Mouse (Mus musculus) heart, adult 2 months (tissue): ENCODE results near the gene Prkar2a. TPM values are rescaled to one million over a fixed set of nuclear protein-coding genes. Genes with fewer than 3 reads are reported as not detected.

ENCODE experiments used
- DNase-seq, 2 experiments: peaks; one replicate each; pipeline ENCODE4 v3.0.0; 2021
- H3K27ac ChIP-seq: fragments of 200-600 bp; 2 replicates; pipeline ENCODE4 v1.8.1; 2022
- H3K27me3 ChIP-seq: fragments of 200-500 bp; 2 replicates; pipeline ENCODE4 v1.6.1; 2012; ENCODE audit warnings: mild to moderate bottlenecking, low read length, inconsistent platforms, mixed read lengths; ENCODE audit not compliant: control insufficient read depth, insufficient read depth
- H3K36me3 ChIP-seq: fragments of 200-500 bp; 2 replicates; pipeline ENCODE4 v1.6.1; 2012; ENCODE audit warnings: low read length, inconsistent platforms; ENCODE audit not compliant: control insufficient read depth, insufficient read depth
- H3K4me1 ChIP-seq: fragments of 200-500 bp; 2 replicates; pipeline ENCODE4 v1.6.1; 2011; ENCODE audit warnings: low read length; ENCODE audit not compliant: control insufficient read depth, insufficient read depth
- H3K4me3 ChIP-seq: fragments of 200-600 bp; 2 replicates; pipeline ENCODE4 v1.8.1; 2022
- H3K79me2 ChIP-seq: fragments of 200-500 bp; replicated peaks from 2 replicates; pipeline ENCODE4 v1.6.1; 2012; ENCODE audit warnings: mild to moderate bottlenecking, inconsistent platforms, low read length, moderate library complexity, mixed read lengths; ENCODE audit not compliant: control insufficient read depth, insufficient read depth
- H3K9ac ChIP-seq: fragments of 200-500 bp; 2 replicates; pipeline ENCODE4 v1.6.1; 2012; ENCODE audit warnings: low read depth, mild to moderate bottlenecking, control low read depth, inconsistent platforms, low read length, mixed read lengths
- CTCF ChIP-seq: fragments of 200-600 bp; IDR thresholded peaks from 2 replicates; pipeline ENCODE4 v1.8.1; 2022; ENCODE audit warnings: antibody characterized with exemption, mild to moderate bottlenecking, moderate library complexity
- EP300 ChIP-seq: fragments of 200-500 bp; IDR thresholded peaks from 2 replicates; pipeline ENCODE4 v1.6.1; 2011; ENCODE audit warnings: low read depth, low read length, control low read depth; ENCODE audit not compliant: insufficient read depth
- POLR2A ChIP-seq: fragments of 200-500 bp; IDR thresholded peaks from 2 replicates; pipeline ENCODE4 v1.6.1; 2011; ENCODE audit warnings: mild to moderate bottlenecking, low read depth, low read length, control low read depth; ENCODE audit not compliant: insufficient read depth
- WGBS: fragments of 180-500 bp; shearing (Covaris S2); methylation state at CpG from one replicate; pipeline ENCODE4 v1.1.7; 2018; 5-methylcytosine and 5-hydroxymethylcytosine counted together
- intact Hi-C: fragments of 180-260 bp; cut with DNase I; formaldehyde crosslinking; loops from one replicate; pipeline ENCODE4 v1.15.1; 2025
- polyA plus RNA-seq: library from polyadenylated mRNA; depleted of rRNA; stranded (reverse); fragments of >200 nt; gene quantifications from 2 replicates; pipeline ENCODE4 v1.2.3, GENCODE M21; 2012
- total RNA-seq, 2 experiments: library from RNA; stranded (reverse); gene quantifications; 2 replicates each; pipeline ENCODE4 v1.2.3; 2021

Prkar2a gene
- total and polyA plus RNA-seq, 3 experiments: 22.9 to 82.8 (median 78.8) TPM

GRCm38 (mm10) chr9:108694533-108694932, 5.4 kb downstream of the Prkar2a start:
- Histone ChIP-seq H3K79me2 (peaks cover 3% of the 10 kb centered on the region), H3K4me1 (peaks cover 5% of the 10 kb centered on the region; the same call in 1 of the 2 replicates), H3K4me3 (no peak overlapping the region), H3K27ac (no peak overlapping the region), H3K9ac (no peak overlapping the region), H3K27me3 (no peaks in the 10 kb centered on the region), H3K36me3 (peaks cover 2% of the 10 kb centered on the region; the same call in 1 of the 2 replicates)
- DNase-seq: no peak
- TF ChIP-seq CTCF (no peak), EP300 (no peak), POLR2A (no peak)
- WGBS: 81% methylated on average over 1 of the region's 1 CpGs
- intact Hi-C loops: loop anchor here (5.0 kb wide), 1 partner anchor 47 kb away; the partner anchor contains the start of gene Arih2

- DNase-seq: no peak
- no peak overlapping the region for H3K9ac ChIP-seq
- intact Hi-C loops: no loop called here
- TF ChIP-seq POLR2A (no peak), CTCF (no peak), EP300 (no peak)
- no peak overlapping the region for H3K27ac ChIP-seq
- no peaks in the 10 kb centered on the region for H3K27me3 ChIP-seq
- peaks cover 8% of the 10 kb centered on the region for H3K36me3 ChIP-seq
- peaks cover 3% of the 10 kb centered on the region for H3K79me2 ChIP-seq
- peaks cover 9% of the 10 kb centered on the region for H3K4me1 ChIP-seq
- no peak overlapping the region for H3K4me3 ChIP-seq
Measured at GRCm38 (mm10) chr9:108702476-108702875, 13.4 kb downstream of the Prkar2a start.

GRCm38 (mm10) chr9:108703373-108704110, 14.4 kb downstream of the Prkar2a start:
- H3K4me3 ChIP-seq: no peak overlapping the region
- peak overlapping the region; percentile 73 for H3K27ac ChIP-seq
- DNase-seq: peak; percentile 52 to 63
- no peaks in the 10 kb centered on the region; the same call in 1 of the 2 replicates for H3K79me2 ChIP-seq
- peaks cover 8% of the 10 kb centered on the region for H3K36me3 ChIP-seq
- WGBS: 19% methylated on average over 12 of the region's 12 CpGs
- no peaks in the 10 kb centered on the region for H3K27me3 ChIP-seq
- peak overlapping the region; percentile 44; the same call in 1 of the 2 replicates for H3K9ac ChIP-seq
- TF ChIP-seq POLR2A (no peak), EP300 (no peak), CTCF (no peak)
- intact Hi-C loops: no loop called here
- H3K4me1 ChIP-seq: peaks cover 9% of the 10 kb centered on the region

- no peak for TF ChIP-seq EP300
- TF ChIP-seq CTCF: no peak
- 33% methylated on average over 7 of the region's 7 CpGs for WGBS
- Histone ChIP-seq H3K4me1 (peaks cover 9% of the 10 kb centered on the region), H3K4me3 (no peak overlapping the region), H3K27ac (peak overlapping the region; percentile 10), H3K27me3 (no peaks in the 10 kb centered on the region), H3K79me2 (no peaks in the 10 kb centered on the region; the same call in 1 of the 2 replicates), H3K36me3 (peaks cover 8% of the 10 kb centered on the region), H3K9ac (peak overlapping the region; percentile 65)
- intact Hi-C loops: no loop called here
- DNase-seq: peak; percentile 15 to 29
Measured at GRCm38 (mm10) chr9:108704591-108704990, 15.5 kb downstream of the Prkar2a start.

- peaks cover 9% of the 10 kb centered on the region for H3K4me1 ChIP-seq
- no peak overlapping the region for H3K4me3 ChIP-seq
- intact Hi-C loops: no loop called here
- peaks cover 8% of the 10 kb centered on the region for H3K36me3 ChIP-seq
- H3K27ac ChIP-seq: no peak overlapping the region
- no peaks in the 10 kb centered on the region; the same call in 1 of the 2 replicates for H3K79me2 ChIP-seq
- no peak for DNase-seq
- WGBS: 84% methylated on average over 2 of the region's 2 CpGs
- no peak overlapping the region for H3K9ac ChIP-seq
- no peak for TF ChIP-seq CTCF
- no peak for TF ChIP-seq EP300
- TF ChIP-seq POLR2A: no peak
- no peaks in the 10 kb centered on the region for H3K27me3 ChIP-seq
Measured at GRCm38 (mm10) chr9:108707212-108707611, 18.1 kb downstream of the Prkar2a start.

- H3K27ac ChIP-seq: no peak overlapping the region
- peaks cover 4% of the 10 kb centered on the region for H3K4me1 ChIP-seq
- H3K27me3 ChIP-seq: no peaks in the 10 kb centered on the region
- TF ChIP-seq POLR2A (no peak), CTCF (no peak), EP300 (no peak)
- intact Hi-C loops: no loop called here
- no peaks in the 10 kb centered on the region; the same call in 1 of the 2 replicates for H3K79me2 ChIP-seq
- H3K9ac ChIP-seq: no peak overlapping the region
- 83% methylated on average over 8 of the region's 8 CpGs for WGBS
- H3K4me3 ChIP-seq: no peak overlapping the region
- peaks cover 7% of the 10 kb centered on the region; the same call in 1 of the 2 replicates for H3K36me3 ChIP-seq
- no peak for DNase-seq
Measured at GRCm38 (mm10) chr9:108708833-108709232, 19.7 kb downstream of the Prkar2a start.
